Mouse (Mus musculus): ENCODE results near the gene Hist2h2bb. TPM values are rescaled to one million over a fixed set of nuclear protein-coding genes. Genes with fewer than 3 reads are reported as not detected.
A peak's percentile ranks its signal among the peaks of the same experiment; 100 is the strongest.

Hist2h2bb gene
- polyA plus RNA-seq, 1 experiment from 2014 or later, result 2.3 TPM

DNA sequence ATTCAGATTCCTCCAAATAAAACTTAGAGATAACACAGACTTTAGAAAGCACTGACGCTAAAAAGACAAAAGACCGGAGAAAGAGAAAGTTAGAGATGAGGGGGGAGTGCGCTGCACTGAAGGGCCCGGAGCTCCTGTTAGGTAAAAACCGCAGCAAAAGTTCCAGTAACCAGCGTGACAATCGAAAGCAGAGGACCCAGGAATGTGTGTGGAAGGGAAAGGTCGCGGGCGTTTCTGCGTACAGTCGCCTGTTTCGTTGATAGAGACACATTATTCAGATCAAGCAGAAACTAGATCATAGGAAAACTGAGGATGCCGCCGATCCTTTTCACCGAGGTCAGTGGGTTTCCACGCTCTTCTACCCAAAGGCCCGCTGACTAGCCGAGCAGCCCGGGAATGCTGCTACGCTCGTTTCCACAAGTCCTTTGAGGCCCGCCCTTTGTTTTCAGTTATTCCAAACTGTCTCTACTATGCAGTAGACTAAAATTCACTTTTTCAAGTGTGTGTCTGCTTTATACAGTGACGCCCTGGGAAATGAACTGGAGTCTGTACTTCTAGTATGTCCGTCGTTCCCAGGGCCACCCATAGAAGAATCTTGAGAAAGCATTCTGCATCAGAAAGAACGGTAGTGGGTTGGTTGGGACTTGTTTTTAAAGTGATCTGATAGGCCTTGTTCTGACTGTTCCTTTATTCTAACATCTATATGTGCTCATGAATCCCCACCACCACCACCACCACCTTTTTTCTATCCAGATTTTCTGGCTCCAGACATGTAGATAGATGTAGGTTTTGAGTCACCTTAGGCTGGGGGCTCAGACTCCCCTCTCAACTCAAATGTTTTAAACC lies 5.8 kb upstream of the Hist2h2bb start:
- ATAC-seq, result peak; percentile 45
- no peak for TF ChIP-seq CTCF (IDR thresholded peaks at IDR 0.05; ENCODE audit: low read depth)
- H3K4me1 ChIP-seq (replicated peaks; ENCODE audit: control insufficient read depth, insufficient read depth, low read length), result no peaks in the 10 kb centered on the region
- no peaks in the 10 kb centered on the region for H3K9me3 ChIP-seq (ENCODE audit: control insufficient read depth)
- H3K4me3 ChIP-seq (ENCODE audit: low read depth, low read length), result peak overlapping the region; percentile 62
- H3K27me3 ChIP-seq (replicated peaks; ENCODE audit: control insufficient read depth, insufficient read depth, low read length), result no peaks in the 10 kb centered on the region
- no peaks in the 10 kb centered on the region for H3K36me3 ChIP-seq (ENCODE audit: control insufficient read depth, insufficient read depth)
- WGBS, result 4% methylated on average over 27 of the region's 27 CpGs
- H3K27ac ChIP-seq (ENCODE audit: low read depth, low read length), result peak overlapping the region; percentile 94
- peak overlapping the region; percentile 85 for H3K4me2 ChIP-seq (replicated peaks; ENCODE audit: low read depth)
- H3K9ac ChIP-seq (ENCODE audit: low read depth, low read length), result peak overlapping the region; percentile 72

DNA sequence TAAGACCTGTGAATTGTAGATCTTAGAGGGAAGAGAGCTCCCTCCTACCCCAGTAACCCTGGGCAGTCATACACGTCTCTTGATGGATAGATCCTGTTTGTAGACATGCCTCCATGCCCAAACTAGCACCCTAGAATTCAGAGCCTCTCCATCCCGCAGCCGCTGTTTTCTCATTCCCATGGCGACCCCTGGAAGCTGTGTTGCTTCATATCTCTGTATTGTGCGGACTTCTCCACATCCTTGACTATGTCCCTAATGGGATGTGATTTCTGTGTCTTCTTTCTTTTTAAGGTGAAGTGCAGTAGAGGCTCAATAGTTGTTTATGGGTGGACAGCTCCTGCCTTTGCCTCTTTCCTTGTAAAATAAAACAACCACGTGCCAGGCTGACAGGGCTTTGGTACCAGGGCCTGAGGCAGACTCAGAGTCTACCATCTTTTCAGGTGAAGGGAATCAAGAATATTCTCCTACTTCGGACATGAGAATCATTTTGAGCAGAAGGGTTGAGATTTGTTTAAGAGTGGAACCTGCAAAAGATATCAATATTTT lies 5.1 kb upstream of the Hist2h2bb start:
- no peak for TF ChIP-seq CTCF (IDR thresholded peaks at IDR 0.05; ENCODE audit: low read depth)
- H3K4me1 ChIP-seq (replicated peaks; ENCODE audit: control insufficient read depth, insufficient read depth, low read length), result no peaks in the 10 kb centered on the region
- H3K36me3 ChIP-seq (ENCODE audit: control insufficient read depth, insufficient read depth), result no peaks in the 10 kb centered on the region
- H3K27me3 ChIP-seq (replicated peaks; ENCODE audit: control insufficient read depth, insufficient read depth, low read length), result no peaks in the 10 kb centered on the region
- peak overlapping the region; percentile 85 for H3K4me2 ChIP-seq (replicated peaks; ENCODE audit: low read depth)
- 70% methylated on average over 7 of the region's 7 CpGs for WGBS
- no peak overlapping the region for H3K4me3 ChIP-seq (ENCODE audit: low read depth, low read length)
- 0 out of 2 replicates have a peak overlapping the region, but pooled peaks have one; percentile 72 for H3K9ac ChIP-seq (ENCODE audit: low read depth, low read length)
- H3K9me3 ChIP-seq (ENCODE audit: control insufficient read depth), result no peaks in the 10 kb centered on the region
- ATAC-seq, result no peak
- peak overlapping the region; percentile 94; the same call in 1 of the 2 replicates for H3K27ac ChIP-seq (ENCODE audit: low read depth, low read length)

DNA sequence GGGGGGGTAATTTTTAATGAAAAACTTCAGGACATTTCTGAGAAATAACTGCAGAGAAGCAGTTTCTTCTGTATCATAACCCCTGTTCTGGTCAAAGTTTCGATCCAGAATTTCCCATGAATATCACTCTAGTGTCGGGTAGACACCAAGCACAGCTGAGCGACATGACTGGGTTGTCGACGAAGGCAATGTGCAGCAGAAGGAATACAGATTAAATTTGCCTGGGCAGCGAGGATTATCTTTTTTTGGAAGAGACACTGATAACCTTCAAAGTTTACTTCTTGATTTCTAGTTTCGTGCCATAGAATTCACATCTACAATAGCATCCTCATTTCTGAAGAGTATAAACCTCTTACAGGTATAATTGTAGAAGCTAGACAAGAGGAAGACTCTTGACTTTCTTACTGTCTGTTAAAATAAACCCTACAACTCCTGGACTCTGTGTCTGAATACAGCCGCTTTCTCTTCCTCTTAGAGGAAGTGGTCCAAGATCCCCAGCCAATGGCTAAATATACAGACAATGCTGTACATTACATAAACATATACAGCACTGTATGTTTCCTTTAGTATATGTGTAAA lies 3.3 kb upstream of the Hist2h2bb start:
- H3K27me3 ChIP-seq (replicated peaks; ENCODE audit: control insufficient read depth, insufficient read depth, low read length), result no peaks in the 10 kb centered on the region
- H3K4me2 ChIP-seq (replicated peaks; ENCODE audit: low read depth), result no peak overlapping the region
- no peaks in the 10 kb centered on the region for H3K36me3 ChIP-seq (ENCODE audit: control insufficient read depth, insufficient read depth)
- no peak overlapping the region for H3K4me3 ChIP-seq (ENCODE audit: low read depth, low read length)
- no peak overlapping the region for H3K9ac ChIP-seq (ENCODE audit: low read depth, low read length)
- H3K27ac ChIP-seq (ENCODE audit: low read depth, low read length), result no peak overlapping the region
- no peak for TF ChIP-seq CTCF (IDR thresholded peaks at IDR 0.05; ENCODE audit: low read depth)
- no peaks in the 10 kb centered on the region for H3K9me3 ChIP-seq (ENCODE audit: control insufficient read depth)
- WGBS, result 87% methylated on average over 8 of the region's 8 CpGs
- no peaks in the 10 kb centered on the region; the same call in 1 of the 2 replicates for H3K4me1 ChIP-seq (replicated peaks; ENCODE audit: control insufficient read depth, insufficient read depth, low read length)
- ATAC-seq, result no peak

DNA sequence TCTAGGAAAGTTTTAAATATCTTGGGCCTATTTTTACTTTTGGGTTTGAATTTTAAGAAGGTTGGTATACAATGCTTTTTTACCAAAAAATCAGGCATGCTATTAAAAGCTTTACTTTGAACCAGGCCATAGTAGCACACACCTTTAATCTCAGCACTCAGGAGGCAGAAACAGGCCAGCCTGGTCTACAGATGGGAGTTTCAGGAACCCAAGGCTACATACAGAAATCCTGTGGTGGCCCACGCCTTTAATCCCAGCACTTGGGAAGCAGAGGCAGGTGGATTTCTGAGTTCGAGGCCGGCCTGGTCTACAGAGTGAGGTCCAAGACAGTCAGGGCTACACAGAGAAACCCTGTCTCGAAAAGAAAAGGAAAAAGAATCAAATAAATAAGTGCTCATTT lies 2.0 kb upstream of the Hist2h2bb start:
- WGBS, result 80% methylated on average over 4 of the region's 4 CpGs
- ATAC-seq, result no peak
- TF ChIP-seq CTCF (IDR thresholded peaks at IDR 0.05; ENCODE audit: low read depth), result no peak
- Histone ChIP-seq H3K36me3 (ENCODE audit: control insufficient read depth, insufficient read depth) (no peaks in the 10 kb centered on the region), H3K9me3 (ENCODE audit: control insufficient read depth) (no peaks in the 10 kb centered on the region), H3K4me3 (ENCODE audit: low read depth, low read length) (no peak overlapping the region), H3K9ac (ENCODE audit: low read depth, low read length) (no peak overlapping the region), H3K27me3 (replicated peaks; ENCODE audit: control insufficient read depth, insufficient read depth, low read length) (no peaks in the 10 kb centered on the region), H3K27ac (ENCODE audit: low read depth, low read length) (no peak overlapping the region), H3K4me1 (replicated peaks; ENCODE audit: control insufficient read depth, insufficient read depth, low read length) (no peaks in the 10 kb centered on the region; the same call in 1 of the 2 replicates), H3K4me2 (replicated peaks; ENCODE audit: low read depth) (peak overlapping the region; percentile 63)

DNA sequence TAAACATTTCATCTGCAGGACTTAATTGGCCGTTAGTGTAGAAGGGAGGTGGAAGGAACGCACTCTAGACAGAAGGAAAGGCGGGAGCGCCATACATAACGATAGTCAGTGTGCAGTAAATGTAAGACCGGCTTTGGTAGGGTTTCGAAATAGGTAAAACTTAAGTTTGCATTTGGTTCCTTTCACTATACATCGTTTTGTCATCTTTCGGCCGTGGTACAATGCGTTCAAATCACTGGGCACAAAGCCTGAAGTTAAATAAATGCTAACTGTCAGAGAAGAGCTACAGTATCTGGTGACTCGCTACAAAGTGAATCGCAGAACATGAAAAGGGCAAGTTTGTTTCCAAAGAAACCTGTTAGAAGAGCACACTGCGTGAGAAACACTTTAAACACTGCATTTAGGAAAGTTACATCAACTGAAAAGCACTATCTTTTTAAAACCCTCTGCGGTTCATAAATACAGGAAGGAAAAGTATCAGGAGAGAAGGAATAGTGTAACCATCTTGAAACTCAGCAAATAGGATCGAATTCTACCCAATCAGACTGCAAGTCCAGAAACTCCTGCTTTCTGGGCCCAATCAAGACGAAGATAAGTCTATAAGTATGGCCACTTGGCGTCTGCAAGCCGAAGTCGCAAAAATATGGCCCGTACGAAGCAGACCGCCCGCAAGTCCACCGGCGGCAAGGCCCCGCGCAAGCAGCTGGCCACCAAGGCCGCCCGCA lies 1.3 kb upstream of the Hist2h2bb start, which contains the start of gene Hist2h3b:
TSS of gene Hist2h3b (plus strand) at position 604 of the 725 bp plus-strand sequence.
- H3K4me3 ChIP-seq (ENCODE audit: low read depth, low read length), result peak within 1 kb of the TSS; percentile 43
- 12% methylated on average over 29 of the region's 30 CpGs for WGBS
- H3K36me3 ChIP-seq (ENCODE audit: control insufficient read depth, insufficient read depth), result no peaks in the 10 kb centered on the region
- no peaks in the 10 kb centered on the region; the same call in 1 of the 2 replicates for H3K4me1 ChIP-seq (replicated peaks; ENCODE audit: control insufficient read depth, insufficient read depth, low read length)
- H3K4me2 ChIP-seq (replicated peaks; ENCODE audit: low read depth), result peak within 1 kb of the TSS; percentile 86
- peak within 1 kb of the TSS; percentile 87 for H3K27ac ChIP-seq (ENCODE audit: low read depth, low read length)
- H3K9me3 ChIP-seq (ENCODE audit: control insufficient read depth), result no peaks in the 10 kb centered on the region
- ATAC-seq, result peak; percentile 64
- peak within 1 kb of the TSS; percentile 51 for H3K9ac ChIP-seq (ENCODE audit: low read depth, low read length)
- TF ChIP-seq CTCF (IDR thresholded peaks at IDR 0.05; ENCODE audit: low read depth), result no peak
- H3K27me3 ChIP-seq (replicated peaks; ENCODE audit: control insufficient read depth, insufficient read depth, low read length), result no peaks in the 10 kb centered on the region
